In the genomic region with DNA sequence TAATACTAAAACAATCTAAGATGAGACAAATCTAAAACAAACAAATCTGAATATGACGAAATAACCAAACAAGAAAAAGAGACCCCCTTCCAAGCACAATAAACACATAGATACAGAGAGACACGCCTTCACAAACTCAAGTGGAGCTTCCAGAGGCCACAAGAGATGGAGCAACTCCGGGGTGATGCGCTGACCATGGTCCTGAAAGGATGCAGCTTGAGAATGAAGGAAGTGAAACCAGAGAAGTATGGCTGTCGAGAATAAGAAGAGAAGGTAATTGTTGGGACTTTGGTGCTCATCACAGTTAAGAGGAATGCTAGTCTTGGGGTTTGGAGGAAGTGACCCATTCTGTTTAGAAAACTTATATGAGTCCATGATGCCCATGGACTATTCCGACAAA, we compare ENCODE assay signal across 12 mouse cellular contexts.
A peak's percentile ranks its signal among the peaks of the same experiment; 100 is the strongest.
DNase-seq lines count a peak whose midpoint lies in the region; ATAC-seq lines count a peak whose summit lies in the region.
"Had no signal": no experiment of that assay in that cellular context is flagged by ENCODE, and none has a peak within 500 bp of the region (broad histone marks: within the 10 kb centered on the region; RNA-seq: fewer than 3 reads in every experiment).

No protein-coding gene starts in this region.

- H3K27ac ChIP-seq in heart, embryonic 11.5 days (ENCODE audit: low read depth, low read length), result no peak overlapping the region
- H3K27ac ChIP-seq: embryonic facial prominence, embryonic 15.5 days; hindbrain, embryonic 12.5 days; macrophage had no signal

- no peak overlapping the region for H3K4me3 ChIP-seq in heart, embryonic 11.5 days (ENCODE audit: low read depth, low read length)
- H3K4me3 ChIP-seq: embryonic facial prominence, embryonic 15.5 days; hindbrain, embryonic 12.5 days had no signal

- no peak for ATAC-seq in heart, embryonic 11.5 days (replicated peaks; ENCODE audit: insufficient number of reproducible peaks, low FRiP score, low TSS enrichment)
- no peak for ATAC-seq in erythroid progenitor cell, adult 5-6 weeks (replicated peaks; ENCODE audit: low FRiP score, poor library complexity, severe bottlenecking)
- ATAC-seq: Patski had no signal

- H3K27me3 ChIP-seq in heart, embryonic 11.5 days (ENCODE audit: control insufficient read depth, insufficient read depth, low read length), result no peaks in the 10 kb centered on the region
- H3K27me3 ChIP-seq: embryonic facial prominence, embryonic 15.5 days; hindbrain, embryonic 12.5 days; Patski had no signal

- no peaks in the 10 kb centered on the region for H3K4me1 ChIP-seq in heart, embryonic 11.5 days (ENCODE audit: control insufficient read depth, insufficient read depth, low read length)
- H3K4me1 ChIP-seq: embryonic facial prominence, embryonic 15.5 days; hindbrain, embryonic 12.5 days had no signal

- no peak overlapping the region for H3K9ac ChIP-seq in heart, embryonic 11.5 days (ENCODE audit: low read depth, low read length)
- H3K9ac ChIP-seq: embryonic facial prominence, embryonic 15.5 days; hindbrain, embryonic 12.5 days had no signal

- peak; percentile 33 to 63 for DNase-seq in heart, postnatal 10 days
- DNase-seq in urinary bladder, postnatal 14 days (ENCODE audit: low spot score), result peak; percentile 40
- no peak for DNase-seq in urinary bladder, postnatal 10 days (ENCODE audit: low spot score)
- DNase-seq in kidney, postnatal 36 days, result peak; percentile 20 to 78
- DNase-seq in spleen, postnatal 14 days (ENCODE audit: low spot score in 2 of 2), result no peak
- DNase-seq in cerebellum, adult 18-20 months, result no peak

- intact Hi-C loops in heart, postnatal 10 days (cut with DNase I), result no loop called here

- H3K4me2 ChIP-seq in heart, embryonic 11.5 days, result no peak overlapping the region
- H3K4me2 ChIP-seq: embryonic facial prominence, embryonic 15.5 days; hindbrain, embryonic 12.5 days had no signal

- H3K36me3 ChIP-seq in heart, embryonic 11.5 days (ENCODE audit: control insufficient read depth, insufficient read depth, low read length), result no peaks in the 10 kb centered on the region
- H3K36me3 ChIP-seq: embryonic facial prominence, embryonic 15.5 days; hindbrain, embryonic 12.5 days had no signal

- no peaks in the 10 kb centered on the region for H3K9me3 ChIP-seq in heart, embryonic 11.5 days (replicated peaks; ENCODE audit: control insufficient read depth, low read length)
- H3K9me3 ChIP-seq: embryonic facial prominence, embryonic 15.5 days; hindbrain, embryonic 12.5 days had no signal

- WGBS in heart, embryonic 11.5 days (ENCODE audit: insufficient replicate concordance), result 39% methylated on average over 6 of the region's 6 CpGs

Comparison
In these comparisons a context has a peak if more than half of its experiments do, and no peak if none do; other contexts are left out.
1. DNase-seq: peak in heart, postnatal 10 days (2 of 2), urinary bladder, postnatal 14 days (single experiment) and kidney, postnatal 36 days (2 of 2); none in urinary bladder, postnatal 10 days (single experiment), spleen, postnatal 14 days (0 of 2) and cerebellum, adult 18-20 months (0 of 2).